Mouse (Mus musculus) thymus, adult 18-20 months (tissue): Measurements from ENCODE around the gene Polr2g.

Source experiments
- DNase-seq, 2 experiments: peaks; one replicate each; pipeline ENCODE4 v3.0.0; 2022; ENCODE audit warnings: mixed read lengths in 2 of 2

Polr2g gene

DNA sequence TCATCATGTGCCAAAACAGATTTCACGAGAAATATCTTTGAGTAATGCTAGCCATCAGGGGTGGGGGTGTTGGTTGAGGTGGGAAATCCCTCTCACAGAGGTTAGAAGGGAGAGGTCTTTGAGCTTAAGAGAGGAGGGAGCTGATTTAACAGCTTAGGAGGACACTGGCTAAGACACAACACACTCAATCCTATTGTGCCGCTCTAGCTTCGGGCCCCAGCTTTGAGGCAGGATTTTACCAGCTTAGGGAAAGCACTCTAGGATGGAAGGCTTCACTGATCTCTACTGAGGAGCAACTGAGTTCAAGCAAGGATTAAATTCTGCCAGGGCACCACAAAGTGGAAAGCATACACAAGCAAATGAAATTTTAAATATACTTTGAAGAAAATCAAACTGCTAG, 18.6 kb upstream of the Polr2g start:
- no peak for DNase-seq

DNA sequence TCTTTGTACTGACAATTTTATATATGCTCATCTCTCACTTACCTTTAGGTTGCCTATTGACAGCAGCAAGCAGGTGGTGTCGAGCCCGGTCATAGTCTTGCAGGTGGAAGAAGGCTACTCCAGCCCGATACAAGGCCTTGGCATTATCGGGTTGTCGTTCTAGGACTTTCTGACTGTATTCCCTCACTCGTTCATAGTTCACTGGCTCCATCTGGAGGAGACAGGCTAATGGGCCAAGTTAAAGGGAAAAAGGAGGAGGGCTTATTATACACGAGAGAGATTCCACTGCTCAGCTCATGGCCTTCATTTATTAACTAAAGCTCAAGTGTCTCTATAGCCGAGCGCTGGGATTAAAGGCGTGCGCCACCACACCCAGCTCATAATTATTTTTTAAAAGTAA, 17.4 kb upstream of the Polr2g start:
- no peak for DNase-seq

DNA sequence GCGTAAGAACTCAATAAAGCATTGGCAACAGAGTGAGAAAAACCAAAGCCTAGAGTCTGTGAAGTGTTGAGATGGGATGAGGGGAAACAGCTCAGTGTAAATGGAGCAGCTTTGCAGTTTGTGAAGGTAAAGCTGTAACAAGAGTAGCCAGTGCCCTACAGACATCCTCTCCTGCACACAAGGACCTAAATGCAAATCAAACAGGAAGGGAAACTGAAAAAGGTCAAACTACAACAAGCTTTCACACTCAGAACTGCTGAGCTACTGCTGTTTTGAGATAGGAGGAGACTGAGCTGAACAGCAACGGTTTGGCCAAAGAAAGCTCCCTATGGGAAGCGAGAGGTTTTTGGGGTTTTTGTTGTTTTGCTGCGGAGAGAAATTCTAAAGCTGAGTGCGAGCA, 8.4 kb upstream of the Polr2g start:
- DNase-seq: no peak

DNA sequence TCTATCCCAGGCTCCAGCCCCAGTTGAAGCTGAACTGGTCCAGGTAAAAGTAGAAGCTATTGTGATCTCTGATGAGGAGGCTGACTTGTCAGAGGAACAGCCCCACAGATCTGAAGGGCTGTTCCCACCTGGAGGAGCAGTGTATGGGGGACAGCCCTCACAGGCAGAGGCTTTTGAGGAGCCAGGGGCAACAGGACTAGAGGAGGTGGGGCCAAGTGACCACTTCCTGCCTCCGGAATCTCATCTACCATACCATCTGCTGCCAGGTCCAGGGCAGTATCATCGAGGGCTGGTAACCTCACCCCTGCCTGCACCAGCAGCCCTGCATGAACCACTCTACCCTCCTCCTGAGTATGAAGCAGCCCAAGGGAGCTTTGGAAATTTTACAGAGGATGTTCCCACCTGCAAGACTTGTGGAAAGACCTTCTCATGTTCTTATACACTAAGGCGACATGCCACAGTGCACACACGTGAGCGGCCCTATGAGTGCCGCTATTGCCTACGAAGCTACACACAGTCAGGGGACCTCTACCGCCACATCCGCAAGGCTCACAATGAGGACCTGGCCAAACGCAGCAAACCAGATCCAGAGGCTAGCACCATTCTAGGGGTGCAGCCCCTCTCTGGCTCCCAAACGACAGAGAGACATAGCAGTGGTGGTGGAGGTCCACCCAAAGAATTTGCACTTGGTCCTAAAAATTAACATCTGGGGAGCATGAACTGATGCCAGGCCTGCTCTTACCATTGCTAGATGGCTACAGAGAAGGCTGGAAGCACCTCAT, 5.7 kb upstream of the Polr2g start:
- DNase-seq: no peak

DNA sequence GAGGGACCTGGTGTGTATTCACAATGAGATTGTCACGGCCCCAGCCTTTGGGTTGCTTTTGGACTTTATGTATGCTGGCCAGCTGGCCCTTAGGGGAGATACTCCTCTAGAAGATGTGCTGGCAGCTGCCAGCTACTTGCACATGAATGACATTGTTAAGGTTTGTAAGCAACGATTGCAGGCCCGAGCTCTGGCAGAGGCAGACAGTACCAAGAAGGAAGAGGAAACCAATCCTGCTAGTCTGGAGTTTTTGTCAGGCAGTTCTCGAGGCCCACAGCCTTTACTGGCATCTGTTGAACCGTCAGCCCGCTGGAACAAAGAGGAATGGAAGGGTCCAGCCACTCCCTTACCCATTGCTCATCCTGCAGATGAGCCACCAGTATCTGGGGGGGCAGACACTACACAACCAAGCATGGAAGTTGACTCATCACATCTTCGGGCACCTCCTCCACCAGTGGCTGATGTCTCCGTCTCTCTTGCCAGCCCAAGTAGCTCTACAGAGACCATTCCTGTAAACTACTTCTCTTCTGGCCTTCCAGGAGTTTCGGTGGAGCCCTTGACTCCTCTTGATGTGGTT, 4.9 kb upstream of the Polr2g start:
- no peak for DNase-seq

DNA sequence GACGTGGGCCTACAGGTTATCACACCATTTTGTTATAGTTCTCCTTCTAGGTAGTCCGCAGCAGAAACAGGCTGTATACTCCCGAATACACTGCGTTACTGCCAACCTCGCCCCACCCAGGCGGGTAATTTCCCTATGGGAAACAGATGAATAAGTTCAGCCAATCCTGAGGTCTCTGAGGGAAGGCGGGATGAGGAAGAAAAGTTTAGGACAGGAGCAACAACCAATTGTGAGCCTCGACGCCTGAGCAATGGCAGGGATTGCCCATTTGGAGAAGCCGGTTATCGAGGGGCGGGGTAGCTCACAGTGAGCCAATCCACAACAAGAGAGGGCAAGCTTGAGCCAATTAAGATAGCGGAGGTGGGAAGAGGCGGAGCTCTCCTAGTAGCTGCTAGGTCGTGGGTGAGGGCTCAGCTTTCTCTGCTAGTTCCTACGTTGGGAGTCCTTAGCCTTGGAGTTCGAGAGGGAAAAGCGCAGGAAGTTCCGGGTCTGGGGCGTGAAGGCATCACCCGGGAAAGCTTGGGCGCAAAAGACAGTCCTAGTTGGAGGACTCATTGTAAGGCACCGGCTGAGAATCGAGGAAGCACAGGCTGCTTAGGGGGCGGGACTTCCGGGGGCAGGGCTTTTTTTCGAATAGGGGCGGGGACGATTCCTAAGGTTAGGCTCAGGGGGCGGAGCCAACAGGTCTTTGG, 3.9 kb upstream of the Polr2g start, which contains the start of gene Zbtb3:
Zbtb3 (plus strand) TSS at position 426 of the 692 bp plus-strand sequence.
- DNase-seq: peak; percentile 91 to 96

DNA sequence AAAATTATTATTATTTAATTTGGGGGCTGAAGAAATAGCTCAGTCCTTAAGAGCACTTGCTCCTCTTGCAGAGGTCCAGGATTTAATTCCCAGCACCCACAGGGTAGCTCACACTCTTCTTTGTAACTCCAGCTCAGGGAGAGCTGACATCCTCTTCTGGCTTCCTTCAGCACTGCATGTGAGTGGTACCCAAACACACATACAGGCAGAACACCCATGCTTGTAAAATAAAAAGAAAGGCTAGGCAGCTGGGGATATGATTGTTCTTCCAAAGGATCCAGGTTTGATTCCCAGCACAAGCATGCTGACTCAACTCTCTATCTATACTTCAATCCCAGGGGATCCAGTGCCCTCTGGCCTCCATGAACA, 554 bp upstream of the Polr2g start:
- DNase-seq: no peak

DNA sequence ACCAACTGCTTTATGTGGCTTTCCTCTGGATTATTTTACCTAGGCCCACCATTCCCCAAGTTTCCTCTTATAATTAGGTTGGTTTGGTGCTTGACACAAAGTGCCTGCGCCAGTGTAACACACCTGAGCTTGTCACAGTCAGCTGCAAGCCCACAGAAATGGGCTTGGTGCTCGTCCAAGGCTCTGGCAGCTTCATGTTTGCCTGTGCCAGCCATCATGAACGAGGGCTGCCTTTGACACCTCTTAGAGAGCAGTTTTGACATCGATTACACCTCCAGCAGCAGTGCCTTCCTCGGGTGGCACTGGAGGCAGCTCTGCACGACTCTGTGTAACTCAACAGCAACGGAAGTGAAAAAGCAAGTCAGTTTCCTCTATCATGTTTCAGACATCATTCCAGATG, 8.2 kb downstream of the Polr2g start:
- DNase-seq: no peak

DNA sequence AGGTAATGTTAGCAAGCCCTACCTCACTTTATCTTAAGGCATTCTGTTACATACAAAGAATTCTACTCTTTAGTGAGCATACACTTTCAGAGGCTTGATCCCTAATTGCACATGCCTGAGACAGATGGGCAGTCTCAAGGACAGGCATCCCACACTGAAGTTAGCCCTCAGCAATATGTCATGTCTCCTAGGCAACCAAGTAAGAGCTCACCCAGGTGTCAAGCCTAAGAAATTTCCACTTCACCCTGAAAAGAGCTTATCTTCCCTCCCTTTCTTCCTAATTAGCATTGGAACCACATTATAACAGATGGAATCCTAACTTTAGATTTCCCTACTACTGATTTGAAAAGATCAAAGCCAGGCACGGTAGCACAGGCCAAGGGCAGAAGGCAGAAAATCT, 9.2 kb downstream of the Polr2g start:
- DNase-seq: no peak

DNA sequence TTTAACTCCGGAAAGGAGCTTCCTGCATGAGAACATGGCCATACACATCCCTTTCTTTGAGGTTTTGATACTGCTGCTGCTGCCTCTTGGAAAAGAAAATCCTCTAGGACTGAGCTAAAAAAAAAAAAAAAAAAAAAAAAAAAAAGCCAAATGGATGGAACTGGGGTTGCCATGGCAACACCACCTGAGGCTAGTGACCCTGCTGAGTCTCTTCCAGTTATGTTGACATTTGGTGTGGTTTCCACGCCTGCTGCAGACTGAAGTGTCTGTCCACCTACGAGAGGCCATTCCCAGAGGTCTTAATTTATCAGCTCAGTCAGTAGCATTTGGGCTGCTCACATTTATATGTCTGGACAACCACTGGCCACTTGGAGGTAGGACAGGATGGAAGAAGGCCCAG, 9.9 kb downstream of the Polr2g start:
- no peak for DNase-seq

DNA sequence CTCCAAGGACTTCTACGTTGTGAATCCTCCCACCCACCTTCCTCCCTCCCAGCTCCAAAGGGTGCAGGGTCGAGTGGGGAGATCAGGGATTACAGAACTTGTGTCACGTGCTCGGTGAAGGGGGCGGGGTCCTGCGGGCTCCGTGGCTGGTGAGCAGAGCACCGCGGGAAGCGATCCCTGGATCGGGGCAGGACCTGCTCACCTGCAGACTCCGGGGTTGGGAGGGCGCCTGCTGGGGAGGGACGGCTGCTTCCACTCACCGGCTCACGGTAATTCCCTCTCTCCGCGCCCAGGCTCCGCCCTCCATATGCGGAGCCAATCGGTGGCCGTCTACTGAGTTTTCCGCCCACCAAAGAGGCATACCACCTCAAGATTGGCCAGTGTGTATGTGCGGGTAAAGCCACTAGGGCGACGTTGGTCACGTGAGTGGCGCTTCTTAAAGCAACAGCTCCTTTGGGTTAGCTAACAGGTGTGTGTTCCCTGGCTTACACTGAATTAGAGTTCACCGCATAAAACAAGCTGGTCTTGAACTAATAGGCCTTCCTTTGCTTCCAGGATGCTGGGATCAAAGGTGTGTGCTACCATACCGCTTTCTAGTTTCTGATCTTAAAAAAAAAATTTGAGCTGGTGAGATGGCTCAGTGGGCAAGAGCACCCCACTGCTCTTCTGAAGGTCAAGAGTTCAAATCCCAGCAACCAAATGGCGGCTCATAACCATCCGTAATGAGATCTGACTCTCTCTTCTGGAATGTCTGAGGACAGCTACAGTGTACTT, 12.2 kb downstream of the Polr2g start, which contains the start of gene Taf6l:
Taf6l (minus strand) TSS at position 410 of the 774 bp plus-strand sequence.
- peak; percentile 90 to 94 for DNase-seq

DNA sequence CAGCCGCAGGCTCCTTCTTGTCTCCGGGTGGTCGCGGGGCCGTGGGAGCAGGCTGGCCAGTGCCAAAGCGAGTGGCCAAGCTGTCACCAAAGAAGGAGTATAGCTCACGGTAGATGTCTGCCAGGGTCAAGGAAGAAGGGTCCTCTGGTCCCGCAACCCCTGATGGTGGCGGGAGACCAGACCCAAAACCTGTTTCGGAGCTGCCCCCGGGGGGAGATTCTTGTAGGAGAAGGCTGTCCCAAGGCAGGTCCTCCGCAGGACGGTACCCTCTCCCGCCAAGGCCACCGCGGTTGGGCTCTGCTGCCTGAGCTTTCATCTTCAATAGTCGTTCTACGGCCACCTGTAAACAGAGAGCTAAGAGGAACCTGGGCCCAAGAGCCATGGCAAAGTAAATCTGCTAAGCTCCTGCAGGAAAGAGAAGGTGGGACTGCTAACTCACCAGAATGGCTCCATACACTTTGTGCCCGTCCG, 23.4 kb downstream of the Polr2g start:
- DNase-seq: no peak

DNA sequence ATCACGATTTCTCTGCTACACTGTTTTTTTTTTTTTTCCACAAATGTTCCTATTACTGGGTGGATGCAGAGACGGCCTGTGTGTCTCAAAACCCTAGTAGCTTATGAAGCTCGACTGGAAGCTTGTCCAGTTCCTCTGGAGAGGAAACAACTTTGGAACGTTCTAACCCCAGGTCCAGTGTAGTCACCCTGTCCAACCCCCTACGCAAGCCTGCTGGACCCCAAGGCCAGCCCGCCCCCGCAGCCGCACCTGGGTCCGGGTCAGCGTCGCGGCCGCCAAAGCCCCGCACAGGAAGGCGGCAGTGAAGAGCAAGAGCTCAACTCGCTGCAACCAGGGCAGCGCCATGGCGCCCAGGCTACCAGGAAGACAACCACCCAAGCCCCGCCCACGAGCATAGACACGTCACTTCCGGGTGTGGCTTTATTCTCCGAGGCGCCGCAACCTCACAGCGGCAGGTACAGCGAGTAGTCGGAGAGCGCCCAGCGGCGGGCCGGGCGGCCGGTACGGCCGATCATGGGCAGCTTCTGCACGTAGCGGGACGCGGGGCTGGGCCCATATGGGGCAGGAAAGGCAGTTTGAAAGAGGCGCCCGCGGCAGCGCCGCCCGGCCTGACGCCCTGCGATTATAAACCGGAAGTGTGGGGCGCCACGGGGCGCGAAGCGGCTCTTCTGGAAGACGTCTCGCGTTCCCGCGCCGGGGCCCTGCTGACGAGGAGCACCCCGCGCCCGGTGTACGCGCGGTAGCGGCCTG, 24.1 kb downstream of the Polr2g start, which contains the start of gene Tmem179b:
Tmem179b (minus strand) TSS at position 382 of the 750 bp plus-strand sequence.
- peak; percentile 92 to 94 for DNase-seq

DNA sequence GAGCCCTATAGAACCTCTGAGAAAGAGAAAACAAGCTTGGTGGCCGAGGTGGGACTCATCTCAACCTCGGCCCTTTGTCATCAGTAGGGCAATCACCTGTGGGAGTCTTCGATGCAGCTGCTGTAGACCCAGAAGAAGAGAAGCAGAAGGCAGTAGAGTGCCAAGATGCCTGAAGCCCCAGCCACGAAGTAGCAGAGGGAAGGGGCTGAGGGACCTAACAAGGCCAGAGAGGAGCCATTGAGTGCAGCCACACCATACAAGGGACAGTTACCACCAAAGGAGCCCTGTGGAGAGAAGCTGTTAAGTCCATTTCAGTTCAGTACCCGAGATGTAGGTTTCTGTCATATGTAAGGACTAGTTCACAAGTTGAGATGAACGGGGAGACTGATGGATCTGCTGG, 25.0 kb downstream of the Polr2g start:
- DNase-seq: no peak

DNA sequence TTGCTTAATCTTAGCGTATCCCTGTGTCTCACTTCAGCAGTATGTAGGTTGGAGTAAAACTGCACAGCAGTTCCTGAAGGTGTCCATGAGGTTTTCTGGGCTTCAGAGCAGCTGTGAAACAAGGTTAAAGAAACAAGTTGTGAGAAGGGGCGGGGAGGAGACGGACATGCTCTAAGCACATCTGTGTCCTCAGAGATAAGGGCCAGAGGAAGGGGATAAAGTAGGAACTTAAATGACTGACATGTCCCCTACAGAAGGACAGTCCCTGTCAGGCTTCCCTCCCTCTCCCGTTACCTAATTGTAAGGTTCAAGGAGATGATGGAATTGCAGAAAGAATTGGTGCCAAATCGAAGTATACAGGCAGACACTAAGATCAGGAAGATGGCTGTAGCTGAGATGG, 25.4 kb downstream of the Polr2g start:
- no peak for DNase-seq

DNA sequence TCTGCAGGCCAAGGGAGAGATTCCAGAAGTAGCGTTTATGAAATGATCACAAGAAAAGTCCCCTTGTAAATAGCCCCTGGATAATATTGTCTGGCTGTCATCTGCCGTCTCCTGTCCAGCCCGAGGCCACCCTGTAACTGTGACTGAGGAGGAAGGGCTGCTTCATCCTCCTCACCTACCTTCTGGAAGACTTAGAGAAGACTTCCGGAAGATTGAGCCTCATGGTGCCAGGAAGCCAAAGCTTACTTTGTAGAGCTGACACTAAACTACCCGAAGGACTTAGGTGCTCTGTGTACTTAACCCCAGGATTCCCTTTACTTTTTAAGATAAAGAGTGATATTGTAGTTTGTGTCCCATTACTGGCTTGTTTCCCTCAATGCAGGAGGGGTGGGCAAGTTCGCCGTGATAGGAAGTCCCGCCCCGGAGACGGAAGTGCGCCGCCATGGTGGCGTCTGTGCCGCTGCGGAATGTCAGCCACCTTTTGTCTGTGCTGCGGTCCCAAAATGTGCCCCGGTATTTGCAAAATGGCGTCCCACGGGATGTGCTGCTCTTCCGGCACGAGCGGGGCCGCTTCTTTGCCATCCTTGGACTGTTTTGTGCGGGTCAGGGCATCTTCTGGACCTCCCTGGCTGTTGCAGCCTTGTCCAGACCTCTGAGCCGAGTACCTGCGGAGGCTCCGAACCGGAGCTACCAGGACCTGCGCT, 27.7 kb downstream of the Polr2g start, which contains the start of gene Tmem223:
Tmem223 (plus strand) TSS at position 430 of the 704 bp plus-strand sequence.
- DNase-seq: peak; percentile 64 to 76

DNA sequence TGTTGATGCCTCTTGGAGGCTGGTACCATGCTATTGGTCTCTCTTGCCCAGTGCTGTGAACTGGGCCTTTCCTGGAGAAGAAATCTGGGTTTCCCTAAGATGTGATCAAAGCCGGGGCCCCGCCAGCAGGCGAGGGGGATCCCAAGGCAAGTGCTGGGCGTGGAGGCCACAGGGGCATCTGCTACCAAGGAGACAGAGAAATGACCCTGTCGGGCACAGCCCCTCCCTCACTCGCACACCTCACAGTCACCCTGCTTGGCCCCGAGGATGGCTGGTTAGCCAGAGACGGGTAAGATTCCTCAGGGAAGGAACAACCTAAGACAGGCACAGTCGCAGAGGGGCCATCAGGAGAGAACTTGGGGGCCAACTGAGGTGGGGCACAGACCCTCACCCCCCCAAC, 32.8 kb downstream of the Polr2g start:
- no peak for DNase-seq

DNA sequence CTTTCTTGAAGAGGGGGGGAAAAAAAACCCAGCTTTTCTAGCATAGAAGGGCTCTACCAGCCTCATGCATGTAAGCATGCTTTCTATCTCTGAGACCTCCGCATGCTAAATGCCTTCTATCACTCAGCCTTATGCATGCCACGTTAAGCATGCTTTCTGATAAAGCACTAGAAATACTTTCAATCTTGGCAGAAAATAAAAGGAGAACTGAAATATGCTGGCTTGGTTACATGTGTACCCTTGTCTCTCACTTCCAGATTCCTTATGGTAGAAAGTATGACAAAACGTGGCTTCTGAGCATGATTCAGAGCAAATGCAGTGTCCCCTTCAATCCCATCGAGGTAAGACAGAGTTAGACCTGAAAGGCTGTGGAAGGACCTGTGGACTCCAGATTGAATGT, 35.1 kb downstream of the Polr2g start:
- no peak for DNase-seq

DNA sequence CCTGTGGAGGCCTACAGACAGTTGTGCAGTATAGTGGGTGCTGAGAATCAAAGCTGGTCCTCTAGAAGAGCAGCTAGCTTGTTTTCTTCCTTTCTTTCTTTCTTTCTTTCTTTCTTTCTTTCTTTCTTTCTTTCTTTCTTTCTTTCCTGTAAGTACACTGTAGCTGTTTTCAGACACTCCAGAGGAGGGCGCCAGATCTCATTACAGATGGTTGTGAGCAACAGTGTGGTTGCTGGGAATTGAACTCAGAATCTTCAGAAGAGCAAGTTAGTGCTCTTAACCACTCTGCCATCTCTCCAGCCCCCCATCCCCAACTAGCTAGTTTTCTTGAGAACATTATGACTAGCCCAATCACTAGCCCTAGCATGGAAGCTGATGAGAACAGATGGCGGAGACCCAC, 37.6 kb downstream of the Polr2g start:
- no peak for DNase-seq

DNA sequence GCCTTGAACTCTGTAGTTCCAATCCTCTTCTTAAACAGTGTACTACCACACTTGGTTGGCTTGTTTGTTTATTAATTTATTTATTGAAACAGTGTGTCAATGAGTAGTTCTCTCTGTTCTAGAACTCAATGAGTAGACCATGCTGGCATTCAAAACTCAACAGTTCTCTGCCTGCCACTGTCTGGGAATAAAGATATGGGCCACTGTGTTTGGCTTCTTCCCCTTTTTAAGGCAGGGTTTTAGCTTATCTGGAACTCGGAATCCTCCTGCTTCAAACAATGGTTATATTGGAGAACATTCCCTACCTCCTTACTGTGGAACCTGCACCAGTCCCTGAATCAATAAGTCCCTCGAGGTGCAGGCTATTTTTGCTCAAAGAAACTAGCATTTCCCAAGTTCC, 39.5 kb downstream of the Polr2g start:
- no peak for DNase-seq

DNA sequence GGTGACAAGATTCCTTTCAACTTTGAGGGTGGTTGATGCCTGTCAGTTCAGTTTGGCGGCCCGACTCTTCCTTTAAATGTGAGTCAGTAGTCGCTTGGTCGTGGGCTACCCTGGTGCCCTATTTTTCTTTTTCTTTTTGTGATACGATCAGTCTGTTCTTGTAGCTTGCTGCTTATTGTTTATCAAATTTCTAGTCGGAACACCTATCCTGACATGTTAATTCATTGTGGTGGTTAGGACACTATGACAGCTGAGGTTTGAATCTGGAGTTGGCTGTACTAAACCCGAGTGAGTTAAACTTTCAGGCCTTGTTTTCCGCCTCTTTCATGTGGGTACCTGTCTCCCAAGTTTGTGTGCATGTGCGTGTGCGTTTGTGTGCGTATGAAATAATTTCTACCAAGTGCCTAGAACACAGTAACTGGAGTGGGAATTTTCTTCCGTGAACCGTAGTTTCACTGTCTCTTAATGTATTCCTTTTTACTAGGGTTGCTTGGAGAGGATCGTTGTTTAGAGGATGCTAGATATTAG, 40.8 kb downstream of the Polr2g start:
- DNase-seq: no peak
